Mouse (Mus musculus): Measurements from ENCODE around the gene Ssr2. TPM values are rescaled to one million over a fixed set of nuclear protein-coding genes. Genes with fewer than 3 reads are reported as not detected.
A peak's percentile ranks its signal among the peaks of the same experiment; 100 is the strongest.
"Not testable (repeated sequence)": the region's sequence is repeated elsewhere in the genome, so short reads cannot be mapped to it uniquely, and the experiment has no call there.

Gene Ssr2
- polyA plus RNA-seq, 1 experiment from 2014 or later, result 220 TPM

- WGBS, result 83% methylated on average over 2 of the region's 2 CpGs
- peaks cover 6% of the 10 kb centered on the region; the same call in 1 of the 2 replicates for H3K36me3 ChIP-seq (ENCODE audit: control insufficient read depth, insufficient read depth, low read length)
- no peak overlapping the region for H3K4me2 ChIP-seq (ENCODE audit: low read depth, severe bottlenecking)
- DNase-seq (ENCODE audit: low spot score), result no peak
- no peaks in the 10 kb centered on the region for H3K9me3 ChIP-seq (ENCODE audit: control insufficient read depth, low read length)
- no peak overlapping the region for H3K4me3 ChIP-seq (ENCODE audit: low read depth, low read length)
- no peak for ATAC-seq (ENCODE audit: insufficient number of reproducible peaks, low FRiP score, low TSS enrichment, low read depth)
- H3K27ac ChIP-seq (replicated peaks; ENCODE audit: low read depth, low read length), result no peak overlapping the region
- no peaks in the 10 kb centered on the region for H3K4me1 ChIP-seq (ENCODE audit: control insufficient read depth, insufficient read depth, low read length)
- H3K27me3 ChIP-seq (ENCODE audit: control insufficient read depth, insufficient read depth, low read length), result no peaks in the 10 kb centered on the region
- no peak overlapping the region for H3K9ac ChIP-seq (ENCODE audit: low read length)
These were observed 1.9 kb upstream of the Ssr2 start for GRCm38 (mm10) chr3:88573810-88574209.

GRCm38 (mm10) chr3:88577846-88578245, 2.2 kb downstream of the Ssr2 start:
- H3K4me3 ChIP-seq (ENCODE audit: low read depth, low read length); H3K36me3 ChIP-seq (ENCODE audit: control insufficient read depth, insufficient read depth, low read length); DNase-seq (ENCODE audit: low spot score); ATAC-seq (ENCODE audit: insufficient number of reproducible peaks, low FRiP score, low TSS enrichment, low read depth); H3K27me3 ChIP-seq (ENCODE audit: control insufficient read depth, insufficient read depth, low read length); H3K9me3 ChIP-seq (ENCODE audit: control insufficient read depth, low read length); H3K4me2 ChIP-seq (ENCODE audit: low read depth, severe bottlenecking); H3K9ac ChIP-seq (ENCODE audit: low read length); H3K27ac ChIP-seq (replicated peaks; ENCODE audit: low read depth, low read length); H3K4me1 ChIP-seq (ENCODE audit: control insufficient read depth, insufficient read depth, low read length): not testable (repeated sequence)
- 89% methylated on average over 5 of the region's 5 CpGs for WGBS

GRCm38 (mm10) chr3:88578498-88579424, 3.1 kb downstream of the Ssr2 start:
- Histone ChIP-seq H3K4me3 (ENCODE audit: low read depth, low read length) (peak overlapping the region; percentile 95), H3K4me1 (ENCODE audit: control insufficient read depth, insufficient read depth, low read length) (0 out of 2 replicates have a peak, but pooled peaks cover 3% of the 10 kb centered on the region), H3K9me3 (ENCODE audit: control insufficient read depth, low read length) (no peaks in the 10 kb centered on the region), H3K36me3 (ENCODE audit: control insufficient read depth, insufficient read depth, low read length) (peaks cover 8% of the 10 kb centered on the region; the same call in 1 of the 2 replicates), H3K9ac (ENCODE audit: low read length) (no peak overlapping the region), H3K4me2 (ENCODE audit: low read depth, severe bottlenecking) (peak overlapping the region; percentile 87; the same call in 1 of the 2 replicates), H3K27ac (replicated peaks; ENCODE audit: low read depth, low read length) (no peak overlapping the region), H3K27me3 (ENCODE audit: control insufficient read depth, insufficient read depth, low read length) (no peaks in the 10 kb centered on the region)
- no peak for DNase-seq (ENCODE audit: low spot score)
- 46% methylated on average over 8 of the region's 8 CpGs for WGBS
- no peak for ATAC-seq (ENCODE audit: insufficient number of reproducible peaks, low FRiP score, low TSS enrichment, low read depth)

GRCm38 (mm10) chr3:88579454-88580117, 3.9 kb downstream of the Ssr2 start:
- WGBS, result under 1% methylated on average over 34 of the region's 34 CpGs
- ATAC-seq (ENCODE audit: insufficient number of reproducible peaks, low FRiP score, low TSS enrichment, low read depth), result 0 out of 2 replicates have a peak, but pooled peaks have one; percentile 62
- H3K4me2 ChIP-seq (ENCODE audit: low read depth, severe bottlenecking), result peak overlapping the region; percentile 87

GRCm38 (mm10) chr3:88585769-88586168, 10.1 kb downstream of the Ssr2 start:
- Histone ChIP-seq H3K9ac (ENCODE audit: low read length) (no peak overlapping the region), H3K27me3 (ENCODE audit: control insufficient read depth, insufficient read depth, low read length) (no peaks in the 10 kb centered on the region), H3K36me3 (ENCODE audit: control insufficient read depth, insufficient read depth, low read length) (peaks cover 36% of the 10 kb centered on the region), H3K4me2 (ENCODE audit: low read depth, severe bottlenecking) (no peak overlapping the region), H3K4me3 (ENCODE audit: low read depth, low read length) (no peak overlapping the region), H3K4me1 (ENCODE audit: control insufficient read depth, insufficient read depth, low read length) (no peaks in the 10 kb centered on the region), H3K27ac (replicated peaks; ENCODE audit: low read depth, low read length) (no peak overlapping the region), H3K9me3 (ENCODE audit: control insufficient read depth, low read length) (no peaks in the 10 kb centered on the region)
- WGBS, result 94% methylated on average over 6 of the region's 6 CpGs
- no peak for DNase-seq (ENCODE audit: low spot score)
- ATAC-seq (ENCODE audit: insufficient number of reproducible peaks, low FRiP score, low TSS enrichment, low read depth), result no peak

More at GRCm38 (mm10) chr3:88579454-88580117, 3.9 kb downstream of the Ssr2 start:
- Histone ChIP-seq H3K9me3 (ENCODE audit: control insufficient read depth, low read length) (no peaks in the 10 kb centered on the region), H3K9ac (ENCODE audit: low read length) (peak overlapping the region; percentile 83), H3K36me3 (ENCODE audit: control insufficient read depth, insufficient read depth, low read length) (peaks cover 8% of the 10 kb centered on the region; the same call in 1 of the 2 replicates), H3K27me3 (ENCODE audit: control insufficient read depth, insufficient read depth, low read length) (no peaks in the 10 kb centered on the region), H3K4me3 (ENCODE audit: low read depth, low read length) (peak overlapping the region; percentile 95), H3K4me1 (ENCODE audit: control insufficient read depth, insufficient read depth, low read length) (0 out of 2 replicates have a peak, but pooled peaks cover 3% of the 10 kb centered on the region), H3K27ac (replicated peaks; ENCODE audit: low read depth, low read length) (0 out of 2 replicates have a peak overlapping the region, but pooled peaks have one; percentile 30)
- peak; percentile 78 for DNase-seq (ENCODE audit: low spot score)

GRCm38 (mm10) chr3:88586640-88587039, 11.0 kb downstream of the Ssr2 start:
- ATAC-seq (ENCODE audit: insufficient number of reproducible peaks, low FRiP score, low TSS enrichment, low read depth), result no peak

GRCm38 (mm10) chr3:88590246-88590645, 14.6 kb downstream of the Ssr2 start:
- Histone ChIP-seq H3K4me2 (ENCODE audit: low read depth, severe bottlenecking) (no peak overlapping the region), H3K9ac (ENCODE audit: low read length) (0 out of 2 replicates have a peak overlapping the region, but pooled peaks have one; percentile 17), H3K4me1 (ENCODE audit: control insufficient read depth, insufficient read depth, low read length) (no peaks in the 10 kb centered on the region), H3K36me3 (ENCODE audit: control insufficient read depth, insufficient read depth, low read length) (peaks cover 28% of the 10 kb centered on the region), H3K4me3 (ENCODE audit: low read depth, low read length) (no peak overlapping the region), H3K27ac (replicated peaks; ENCODE audit: low read depth, low read length) (peak overlapping the region; percentile 43; the same call in 1 of the 2 replicates), H3K27me3 (ENCODE audit: control insufficient read depth, insufficient read depth, low read length) (no peaks in the 10 kb centered on the region), H3K9me3 (ENCODE audit: control insufficient read depth, low read length) (no peaks in the 10 kb centered on the region)
- no peak for ATAC-seq (ENCODE audit: insufficient number of reproducible peaks, low FRiP score, low TSS enrichment, low read depth)
- WGBS, result 26% methylated on average over 5 of the region's 5 CpGs
- peak; percentile 30 for DNase-seq (ENCODE audit: low spot score)

More at GRCm38 (mm10) chr3:88586640-88587039, 11.0 kb downstream of the Ssr2 start:
- Histone ChIP-seq H3K27me3 (ENCODE audit: control insufficient read depth, insufficient read depth, low read length) (no peaks in the 10 kb centered on the region), H3K4me3 (ENCODE audit: low read depth, low read length) (no peak overlapping the region), H3K36me3 (ENCODE audit: control insufficient read depth, insufficient read depth, low read length) (peaks cover 32% of the 10 kb centered on the region), H3K4me2 (ENCODE audit: low read depth, severe bottlenecking) (no peak overlapping the region), H3K9me3 (ENCODE audit: control insufficient read depth, low read length) (no peaks in the 10 kb centered on the region), H3K4me1 (ENCODE audit: control insufficient read depth, insufficient read depth, low read length) (no peaks in the 10 kb centered on the region), H3K27ac (replicated peaks; ENCODE audit: low read depth, low read length) (no peak overlapping the region), H3K9ac (ENCODE audit: low read length) (no peak overlapping the region)
- 94% methylated on average over 5 of the region's 5 CpGs for WGBS
- no peak for DNase-seq (ENCODE audit: low spot score)

GRCm38 (mm10) chr3:88591044-88591443, 15.4 kb downstream of the Ssr2 start:
- no peak overlapping the region for H3K27ac ChIP-seq (replicated peaks; ENCODE audit: low read depth, low read length)
- no peak for ATAC-seq (ENCODE audit: insufficient number of reproducible peaks, low FRiP score, low TSS enrichment, low read depth)
- WGBS, result 38% methylated on average over 3 of the region's 3 CpGs
- H3K4me2 ChIP-seq (ENCODE audit: low read depth, severe bottlenecking), result no peak overlapping the region
- H3K36me3 ChIP-seq (ENCODE audit: control insufficient read depth, insufficient read depth, low read length), result peaks cover 23% of the 10 kb centered on the region
- no peak for DNase-seq (ENCODE audit: low spot score)
- H3K4me1 ChIP-seq (ENCODE audit: control insufficient read depth, insufficient read depth, low read length), result no peaks in the 10 kb centered on the region
- H3K9me3 ChIP-seq (ENCODE audit: control insufficient read depth, low read length), result no peaks in the 10 kb centered on the region
- H3K27me3 ChIP-seq (ENCODE audit: control insufficient read depth, insufficient read depth, low read length), result no peaks in the 10 kb centered on the region
- no peak overlapping the region for H3K9ac ChIP-seq (ENCODE audit: low read length)
- H3K4me3 ChIP-seq (ENCODE audit: low read depth, low read length), result no peak overlapping the region
